Mouse (Mus musculus) liver, adult 2 months (tissue): ENCODE measurements at regions not wholly inside any gene's neighbourhood (a gene's known extent, or its start where the extent isn't known, plus 50 kb on each side); places are given as distances from the start of the nearest gene placed in this dataset.

ENCODE experiments used
- CTCF ChIP-seq: fragments of 200-500 bp; IDR thresholded peaks from 2 replicates; pipeline ENCODE4 v1.5.1; 2011; ENCODE audit warnings: low read depth, low read length, control low read depth
- POLR2A ChIP-seq: fragments of 200-500 bp; IDR thresholded peaks from 2 replicates; pipeline ENCODE4 v1.6.1; 2011; ENCODE audit warnings: low read length, control low read depth; ENCODE audit not compliant: insufficient read depth; ENCODE audit errors: extremely low read depth

DNA sequence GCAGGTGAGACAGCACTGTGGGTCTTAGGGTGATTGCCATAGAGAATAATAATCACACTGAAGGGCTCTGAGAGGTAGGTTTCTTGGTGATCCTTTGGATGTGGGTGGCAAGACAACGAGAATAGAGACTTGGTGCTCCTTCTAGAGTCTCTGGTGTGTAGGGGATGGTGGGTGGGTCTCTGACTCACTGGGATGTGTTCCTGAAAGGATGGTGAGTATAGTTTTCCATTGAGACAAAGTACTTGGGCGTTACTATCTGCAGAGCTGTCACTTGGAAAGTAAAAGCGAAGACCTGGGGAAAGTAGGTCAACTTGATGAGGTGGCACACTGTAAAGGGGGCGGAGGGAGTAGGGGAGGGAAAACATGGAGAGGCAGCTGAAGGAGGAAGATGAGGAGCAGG lies 191.3 kb downstream of the Gm11011 start:
- TF ChIP-seq CTCF (no peak), POLR2A (no peak)
